Mouse (Mus musculus): ENCODE measurements around the gene Mthfsd. TPM values are rescaled to one million over a fixed set of nuclear protein-coding genes. Genes with fewer than 3 reads are reported as not detected.

The Mthfsd gene
- total and polyA plus RNA-seq, 3 experiments = 23.1 to 36.4 (median 30.7) TPM

DNA sequence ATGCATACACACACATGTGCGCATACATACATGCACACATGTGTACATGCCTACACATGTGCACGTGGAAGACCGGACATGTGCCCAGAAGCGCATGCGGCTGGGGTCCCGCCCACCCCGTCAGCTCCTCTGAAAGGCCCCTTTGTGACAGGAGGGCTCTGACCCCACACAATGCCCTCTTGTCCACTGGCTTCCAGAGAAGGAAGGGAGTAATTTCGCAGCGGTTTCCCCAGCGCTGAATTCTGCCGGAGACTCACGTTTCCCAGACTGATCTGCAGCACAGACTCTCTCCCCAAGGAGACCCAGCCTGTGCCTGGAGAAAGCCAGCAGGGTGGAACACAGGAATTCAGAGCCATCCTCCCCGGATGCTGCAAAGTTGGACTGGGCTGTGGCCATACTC is 44.5 kb downstream of the Mthfsd start:
- dilution Hi-C loops (cut with MboI; ENCODE audit: extremely low pct_ligation_motif_present, extremely low pct_unique_long_range_greater_than_20kb, low sequenced_read_pairs) = no loop called here
- Histone ChIP-seq H3K27ac (ENCODE audit: insufficient read depth, low read depth) (no peak overlapping the region), H3K79me2 (replicated peaks; ENCODE audit: control insufficient read depth, extremely low read depth, insufficient read depth, poor library complexity, severe bottlenecking) (no peaks in the 10 kb centered on the region), H3K9me3 (replicated peaks; ENCODE audit: low read length) (peaks cover 3% of the 10 kb centered on the region), H3K4me2 (ENCODE audit: insufficient read depth, low read depth, poor library complexity, severe bottlenecking) (no peak overlapping the region), H3K9ac (ENCODE audit: insufficient read depth, low read depth) (no peak overlapping the region), H3K36me3 (replicated peaks in 1 of 2; ENCODE audit: control insufficient read depth in 1 of 2, insufficient read depth in 1 of 2, low read length in 1 of 2) (no peaks in the 10 kb centered on the region), H3K4me3 (replicated peaks in 1 of 3; ENCODE audit: low read depth in 2 of 3, low read length in 2 of 3, poor library complexity in 1 of 3) (no peak overlapping the region), H3K4me1 (ENCODE audit: control insufficient read depth in 1 of 2, insufficient read depth in 2 of 2) (no peaks in the 10 kb centered on the region), H3K27me3 (replicated peaks) (peaks cover 84% of the 10 kb centered on the region)
- in situ Hi-C loops (cut with MboI; ENCODE audit: low pct_ligation_motif_present, low pct_unique_long_range_greater_than_20kb, low sequenced_read_pairs) = loop anchor here (10.0 kb wide), 1 partner anchor 249 kb away; no protein-coding TSS in a partner anchor
- DNase-seq (ENCODE audit: extremely low read depth) = no peak
- no peak for TF ChIP-seq RCOR1 (conservative IDR thresholded peaks at IDR 0.05; ENCODE audit: low read depth, low read length)

DNA sequence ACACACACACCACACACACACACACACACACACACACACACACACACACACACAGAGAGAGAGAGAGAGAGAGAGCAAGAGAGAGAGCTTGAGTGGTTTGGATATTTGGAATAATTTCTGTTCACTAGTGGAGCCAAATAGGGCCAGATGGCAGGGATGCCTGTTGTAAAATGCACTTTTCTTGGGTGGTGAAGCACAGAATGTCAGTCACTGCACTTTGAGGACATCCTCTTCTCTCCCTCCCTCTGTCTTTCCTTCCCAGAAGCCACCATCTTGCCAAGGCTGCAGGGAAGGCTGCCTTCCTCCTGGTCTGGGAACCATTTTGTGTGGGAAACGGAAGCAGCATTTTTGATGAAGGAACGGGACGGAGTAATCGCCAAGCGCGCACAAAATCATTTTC is 45.7 kb downstream of the Mthfsd start:
- TF ChIP-seq USF1 (IDR thresholded peaks at IDR 0.05; ENCODE audit: low read depth, low read length) (no peak), SIN3A (IDR thresholded peaks at IDR 0.05; ENCODE audit: low read length) (no peak), NRF1 (IDR thresholded peaks at IDR 0.05; ENCODE audit: low read depth, low read length) (no peak), GABPA (IDR thresholded peaks at IDR 0.05; ENCODE audit: insufficient replicate concordance, low read depth, low read length) (no peak), MAX (IDR thresholded peaks at IDR 0.05; ENCODE audit: low read length) (no peak), UBTF (IDR thresholded peaks at IDR 0.05; ENCODE audit: low read depth, low read length) (no peak), MYC (IDR thresholded peaks at IDR 0.05; ENCODE audit: low read depth, low read length) (no peak), USF2 (conservative IDR thresholded peaks at IDR 0.05; ENCODE audit: low read depth, low read length) (no peak), RCOR1 (conservative IDR thresholded peaks at IDR 0.05; ENCODE audit: low read depth, low read length) (no peak), ZC3H11A (IDR thresholded peaks at IDR 0.05; ENCODE audit: low read depth, low read length) (no peak), MAFK (IDR thresholded peaks at IDR 0.05; ENCODE audit: insufficient replicate concordance, low read length) (no peak)
- H3K79me2 ChIP-seq (replicated peaks; ENCODE audit: control insufficient read depth, extremely low read depth, insufficient read depth, poor library complexity, severe bottlenecking) = no peaks in the 10 kb centered on the region
- H3K9ac ChIP-seq (ENCODE audit: insufficient read depth, low read depth) = no peak overlapping the region
- no peaks in the 10 kb centered on the region for H3K4me1 ChIP-seq (ENCODE audit: control insufficient read depth in 1 of 2, insufficient read depth in 2 of 2)
- no peak for DNase-seq (ENCODE audit: extremely low read depth)
- in situ Hi-C loops (cut with MboI; ENCODE audit: low pct_ligation_motif_present, low pct_unique_long_range_greater_than_20kb, low sequenced_read_pairs) (loop anchor here (10.0 kb wide), 1 partner anchor 248 kb away; no protein-coding TSS in a partner anchor), dilution Hi-C loops (cut with MboI; ENCODE audit: extremely low pct_ligation_motif_present, extremely low pct_unique_long_range_greater_than_20kb, low sequenced_read_pairs) (no loop called here)
- H3K4me2 ChIP-seq (ENCODE audit: insufficient read depth, low read depth, poor library complexity, severe bottlenecking) = no peak overlapping the region
- H3K27me3 ChIP-seq (replicated peaks) = peaks cover 88% of the 10 kb centered on the region
- H3K9me3 ChIP-seq (replicated peaks; ENCODE audit: low read length) = peaks cover 3% of the 10 kb centered on the region
- no peaks in the 10 kb centered on the region for H3K36me3 ChIP-seq (replicated peaks in 1 of 2; ENCODE audit: control insufficient read depth in 1 of 2, insufficient read depth in 1 of 2, low read length in 1 of 2)
- H3K4me3 ChIP-seq (replicated peaks in 1 of 3; ENCODE audit: low read depth in 2 of 3, low read length in 2 of 3, poor library complexity in 1 of 3) = no peak overlapping the region
- H3K27ac ChIP-seq (ENCODE audit: insufficient read depth, low read depth) = no peak overlapping the region

DNA sequence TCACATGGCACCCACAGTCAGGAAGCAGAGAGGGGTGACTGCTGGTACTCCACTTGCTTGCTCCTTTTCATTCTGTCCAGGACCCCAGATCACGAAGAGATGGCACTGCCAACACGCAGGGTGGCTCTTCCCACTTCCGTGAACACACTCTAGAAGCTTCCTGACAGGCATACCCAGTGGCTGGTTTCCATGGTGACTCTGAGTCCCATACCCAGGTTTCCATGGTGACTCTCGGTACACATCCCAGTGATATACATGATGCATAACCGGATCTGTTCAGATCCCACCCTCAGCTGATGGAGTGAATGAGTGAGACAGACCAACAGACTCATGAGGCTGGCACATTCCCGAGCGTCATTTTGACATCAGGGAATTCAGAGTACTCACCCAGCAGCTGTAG is 49.1 kb downstream of the Mthfsd start:
- H3K79me2 ChIP-seq (replicated peaks; ENCODE audit: control insufficient read depth, extremely low read depth, insufficient read depth, poor library complexity, severe bottlenecking) = no peaks in the 10 kb centered on the region
- H3K9ac ChIP-seq (ENCODE audit: insufficient read depth, low read depth) = no peak overlapping the region
- dilution Hi-C loops (cut with MboI; ENCODE audit: extremely low pct_ligation_motif_present, extremely low pct_unique_long_range_greater_than_20kb, low sequenced_read_pairs) = no loop called here
- H3K4me1 ChIP-seq (ENCODE audit: control insufficient read depth in 1 of 2, insufficient read depth in 2 of 2) = no peaks in the 10 kb centered on the region
- no peak for TF ChIP-seq RCOR1 (conservative IDR thresholded peaks at IDR 0.05; ENCODE audit: low read depth, low read length)
- peaks cover 3% of the 10 kb centered on the region for H3K9me3 ChIP-seq (replicated peaks; ENCODE audit: low read length)
- no peak for DNase-seq (ENCODE audit: extremely low read depth)
- in situ Hi-C loops (cut with MboI; ENCODE audit: low pct_ligation_motif_present, low pct_unique_long_range_greater_than_20kb, low sequenced_read_pairs) = no loop called here
- H3K4me2 ChIP-seq (ENCODE audit: insufficient read depth, low read depth, poor library complexity, severe bottlenecking) = no peak overlapping the region
- no peaks in the 10 kb centered on the region for H3K36me3 ChIP-seq (replicated peaks in 1 of 2; ENCODE audit: control insufficient read depth in 1 of 2, insufficient read depth in 1 of 2, low read length in 1 of 2)
- no peak overlapping the region for H3K27ac ChIP-seq (ENCODE audit: insufficient read depth, low read depth)
- H3K4me3 ChIP-seq (replicated peaks in 1 of 3; ENCODE audit: low read depth in 2 of 3, low read length in 2 of 3, poor library complexity in 1 of 3) = no peak overlapping the region
- peaks cover 87% of the 10 kb centered on the region for H3K27me3 ChIP-seq (replicated peaks)
